Mouse (Mus musculus) right cerebral cortex, adult 2 months (tissue): ENCODE measurements at regions not wholly inside any gene's neighbourhood (a gene's known extent, or its start where the extent isn't known, plus 50 kb on each side); places are given as distances from the start of the nearest gene placed in this dataset.
A peak's percentile ranks its signal among the peaks of the same experiment; 100 is the strongest.

Experiments
- DNase-seq, 2 experiments: peaks; one replicate each; pipeline ENCODE4 v3.0.0; 2021 to 2022; ENCODE audit warnings: low spot score in 2 of 2

GRCm38 (mm10) chr7:37387871-37388270 lies 385.6 kb downstream of the Zfp536 start:
- no peak for DNase-seq

- DNase-seq = peak in 1 of 2 experiments; percentile 22
Observed at GRCm38 (mm10) chr7:37388843-37389702, 384.4 kb downstream of the Zfp536 start.

- DNase-seq = no peak
Observed at GRCm38 (mm10) chr7:37389703-37390087, 383.7 kb downstream of the Zfp536 start.

- DNase-seq = no peak
Observed at GRCm38 (mm10) chr7:37390271-37390670, 383.2 kb downstream of the Zfp536 start.

- DNase-seq = no peak
Observed at GRCm38 (mm10) chr7:37392122-37392521, 381.3 kb downstream of the Zfp536 start.

DNA sequence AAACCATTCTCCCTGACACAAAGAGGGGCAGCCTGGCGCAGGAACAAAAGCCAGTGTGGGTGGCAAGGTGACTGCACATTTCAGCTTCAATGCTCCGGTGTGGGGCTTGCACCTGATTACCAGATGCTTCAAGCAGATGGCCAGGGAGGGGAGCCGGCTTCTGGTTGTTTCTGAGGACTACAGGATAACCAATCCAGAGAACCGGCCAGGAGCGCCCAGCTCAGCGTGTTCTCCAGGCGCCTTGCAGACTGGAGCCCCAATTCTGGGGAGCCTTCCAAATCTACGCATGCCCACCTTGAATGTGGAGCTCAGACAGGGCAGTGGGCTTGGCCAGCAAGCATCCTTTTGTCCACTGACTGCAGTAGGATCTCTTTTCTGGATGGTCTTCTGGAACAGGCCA lies 380.8 kb downstream of the Zfp536 start:
- DNase-seq = no peak

DNA sequence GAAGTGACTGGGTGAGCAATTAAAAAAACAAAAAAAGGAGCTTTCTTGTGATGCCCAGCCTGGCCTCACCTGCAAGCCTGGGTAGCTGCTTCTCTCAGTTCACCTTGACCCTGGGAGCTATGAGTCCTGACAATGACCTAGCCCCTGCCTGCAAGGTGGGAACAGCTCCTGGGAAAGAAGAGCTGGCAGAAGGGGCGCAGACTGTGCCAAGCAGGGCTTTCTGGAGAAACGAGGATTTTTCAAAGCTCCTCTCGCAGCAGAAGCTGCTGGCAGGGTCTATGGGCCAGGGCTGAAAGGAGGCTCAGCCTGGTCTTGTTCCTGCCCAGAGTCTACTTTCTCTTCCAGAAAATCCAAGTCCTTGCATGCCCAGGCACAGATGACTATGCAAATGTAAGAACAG lies 380.4 kb downstream of the Zfp536 start:
- no peak for DNase-seq

DNA sequence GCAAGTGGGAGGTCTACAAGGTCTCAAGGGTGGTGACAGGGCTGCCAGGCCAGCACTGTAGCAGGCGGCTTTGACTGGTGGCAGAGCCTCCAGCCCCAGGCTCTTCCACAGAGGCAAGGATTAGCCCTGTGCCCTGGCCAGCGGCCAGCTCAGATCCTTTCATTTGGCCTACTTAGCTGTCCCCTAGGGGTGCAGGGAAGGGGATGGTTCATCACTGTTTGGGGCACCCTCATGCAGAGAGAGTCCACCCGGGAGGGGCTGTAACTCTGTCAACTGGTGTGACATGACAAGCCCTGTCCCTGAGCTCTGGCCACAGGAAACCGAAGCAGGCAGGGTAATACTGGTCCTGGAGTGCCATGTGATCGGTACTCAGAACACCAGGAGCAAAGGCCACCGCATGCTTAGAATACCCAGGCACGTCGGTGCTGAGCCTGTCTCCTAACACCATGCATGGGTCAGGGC lies 378.4 kb downstream of the Zfp536 start:
- no peak for DNase-seq

GRCm38 (mm10) chr7:37395881-37396513 lies 377.4 kb downstream of the Zfp536 start:
- no peak for DNase-seq

DNA sequence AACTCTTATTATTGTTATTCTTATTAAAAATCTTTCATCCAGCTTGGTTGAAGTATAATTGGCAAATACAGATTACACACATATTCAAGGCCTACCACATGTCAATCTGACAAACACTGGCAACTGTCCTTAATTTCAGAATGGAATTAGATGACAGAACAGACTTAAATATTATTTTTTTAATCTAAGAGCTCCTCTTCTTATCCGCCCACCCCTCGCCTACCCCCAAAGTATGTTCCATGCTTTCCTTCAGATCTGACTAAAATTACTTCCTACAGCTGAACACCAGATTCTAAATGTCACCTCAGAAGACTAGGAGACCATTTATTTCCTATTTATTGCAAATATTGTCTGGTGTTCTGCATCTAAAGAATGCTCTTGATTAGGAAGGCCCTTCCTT lies 370.0 kb downstream of the Zfp536 start:
- DNase-seq = no peak

DNA sequence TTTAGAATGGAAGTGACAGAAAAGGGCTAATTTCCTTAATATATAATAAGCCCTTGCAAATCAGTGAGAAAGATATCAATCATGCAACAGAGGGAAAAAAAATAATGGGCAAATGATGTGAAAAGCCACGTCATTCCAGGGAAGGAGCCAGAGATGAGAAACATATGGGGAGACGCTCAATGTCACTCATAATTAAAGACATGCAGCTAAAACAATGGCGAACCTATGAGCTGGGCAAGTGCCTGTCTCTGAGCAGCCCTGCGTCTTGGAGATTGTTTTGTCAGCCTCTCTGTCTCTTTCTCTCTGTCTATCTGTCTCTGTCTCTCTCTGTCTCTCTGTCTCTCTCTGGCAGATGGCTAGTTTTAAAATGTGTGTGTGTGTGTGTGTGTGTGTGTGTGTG lies 360.1 kb downstream of the Zfp536 start:
- DNase-seq = no peak

GRCm38 (mm10) chr7:37421704-37422103 lies 351.7 kb downstream of the Zfp536 start:
- DNase-seq = no peak
